Mouse (Mus musculus) MEL (cell line): ENCODE data around the gene Rpl41. TPM values are rescaled to one million over a fixed set of nuclear protein-coding genes. Genes with fewer than 3 reads are reported as not detected.

Experiments
- DNase-seq: peaks from one replicate; pipeline ENCODE4 v3.0.0; 2011; ENCODE audit warnings: low read depth, low spot score
- H3K27ac ChIP-seq: 2 replicates; pipeline ENCODE4 v1.5.1; 2012; ENCODE audit warnings: low read depth, mild to moderate bottlenecking, control low read depth, low read length, moderate library complexity; ENCODE audit not compliant: control insufficient read depth
- H3K27me3 ChIP-seq, 2 experiments: fragments of 150-350 bp in 1 of 2; sonication (generic) in 1 of 2; 2 replicates each; pipeline ENCODE4 v1.6.1; 2012; ENCODE audit warnings: low read length in 2 of 2, mild to moderate bottlenecking in 2 of 2, improper control_type of control experiment in 1 of 2, moderate library complexity in 1 of 2; ENCODE audit not compliant: insufficient read depth in 2 of 2, control insufficient read depth in 1 of 2
- H3K36me3 ChIP-seq, 2 experiments: 2 replicates each; pipeline ENCODE4 v1.6.1; 2012 to 2014; ENCODE audit warnings: low read length in 2 of 2, improper control_type of control experiment in 1 of 2, inconsistent platforms in 1 of 2, mild to moderate bottlenecking in 1 of 2; ENCODE audit not compliant: insufficient read depth in 2 of 2, control insufficient read depth in 1 of 2
- H3K4me1 ChIP-seq, 2 experiments: fragments of 150-350 bp in 1 of 2; sonication (generic) in 1 of 2; 2 replicates each; pipeline ENCODE4 v1.6.1; 2012; ENCODE audit warnings: low read length in 2 of 2, improper control_type of control experiment in 1 of 2, mild to moderate bottlenecking in 1 of 2; ENCODE audit not compliant: insufficient read depth in 2 of 2, control insufficient read depth in 1 of 2
- H3K4me3 ChIP-seq, 2 experiments: fragments of 150-350 bp in 1 of 2; sonication (generic) in 1 of 2; 2 replicates each; pipeline ENCODE4 v1.5.1; 2012; ENCODE audit warnings: low read depth in 2 of 2, low read length in 2 of 2, mild to moderate bottlenecking in 2 of 2, moderate library complexity in 2 of 2, control low read depth in 1 of 2, improper control_type of control experiment in 1 of 2; ENCODE audit not compliant: control insufficient read depth in 1 of 2, insufficient read depth in 1 of 2
- H3K79me2 ChIP-seq: 2 replicates; pipeline ENCODE4 v1.6.1; 2012; ENCODE audit warnings: mild to moderate bottlenecking, low read length, moderate library complexity; ENCODE audit not compliant: control insufficient read depth, poor library complexity, insufficient read depth
- H3K9ac ChIP-seq: 2 replicates; pipeline ENCODE4 v1.6.1; 2012; ENCODE audit warnings: low read depth, mild to moderate bottlenecking, control low read depth, low read length, moderate library complexity; ENCODE audit not compliant: control insufficient read depth, poor library complexity, severe bottlenecking
- H3K9me3 ChIP-seq: fragments of 150-350 bp; sonication (generic); replicated peaks from 2 replicates; pipeline ENCODE4 v1.6.1; 2012; ENCODE audit warnings: mild to moderate bottlenecking, low read length, improper control_type of control experiment, moderate library complexity; ENCODE audit not compliant: insufficient read depth
- HCFC1 ChIP-seq: IDR thresholded peaks from 2 replicates; pipeline ENCODE4 v1.6.1; 2012; ENCODE audit warnings: low read depth, mild to moderate bottlenecking, inconsistent platforms, low read length, improper control_type of control experiment, moderate library complexity
- JUND ChIP-seq: IDR thresholded peaks from 2 replicates; pipeline ENCODE4 v1.6.1; 2011; ENCODE audit warnings: low read depth, mild to moderate bottlenecking, improper control_type of control experiment, low read length
- KAT2A ChIP-seq: conservative IDR thresholded peaks from 2 replicates; pipeline ENCODE4 v1.6.1; 2012; ENCODE audit warnings: low read depth, low read length, improper control_type of control experiment, inconsistent platforms
- MAX ChIP-seq: IDR thresholded peaks from 2 replicates; pipeline ENCODE4 v1.6.1; 2011; ENCODE audit warnings: low read length, improper control_type of control experiment
- MXI1 ChIP-seq: IDR thresholded peaks from 2 replicates; pipeline ENCODE4 v1.6.1; 2011; ENCODE audit warnings: mild to moderate bottlenecking, low read depth, low read length, improper control_type of control experiment
- NELFE ChIP-seq: IDR thresholded peaks from 2 replicates; pipeline ENCODE4 v1.6.1; 2011; ENCODE audit warnings: low read depth, low read length, improper control_type of control experiment
- POLR2AphosphoS2 ChIP-seq: IDR thresholded peaks from 2 replicates; pipeline ENCODE4 v1.6.1; 2011; ENCODE audit warnings: low read length, improper control_type of control experiment
- POLR2AphosphoS5 ChIP-seq: IDR thresholded peaks from 2 replicates; pipeline ENCODE4 v1.6.1; 2012; ENCODE audit warnings: low read depth, borderline replicate concordance, mild to moderate bottlenecking, inconsistent platforms, low read length, moderate library complexity, mixed read lengths
- RAD21 ChIP-seq: IDR thresholded peaks from 2 replicates; pipeline ENCODE4 v1.6.1; 2011; ENCODE audit warnings: mild to moderate bottlenecking, low read depth, low read length, improper control_type of control experiment
- TAL1 ChIP-seq: IDR thresholded peaks from 2 replicates; pipeline ENCODE4 v1.6.1; 2012; ENCODE audit warnings: mild to moderate bottlenecking, inconsistent platforms, low read length, moderate library complexity, mixed read lengths
- TBP ChIP-seq: IDR thresholded peaks from 2 replicates; pipeline ENCODE4 v1.8.0; 2011; ENCODE audit warnings: low read depth, low read length, improper control_type of control experiment
- USF2 ChIP-seq, 2 experiments: IDR thresholded peaks; 2 replicates each; pipeline ENCODE4 v1.6.1; 2011 to 2012; ENCODE audit warnings: improper control_type of control experiment in 2 of 2, low read length in 2 of 2, borderline replicate concordance in 1 of 2, inconsistent platforms in 1 of 2, low read depth in 1 of 2, mild to moderate bottlenecking in 1 of 2; ENCODE audit not compliant: insufficient read depth in 1 of 2
- ZC3H11A ChIP-seq: IDR thresholded peaks from 2 replicates; pipeline ENCODE4 v1.6.1; 2012; ENCODE audit warnings: low read depth, mild to moderate bottlenecking, inconsistent platforms, low read length, improper control_type of control experiment
- ZKSCAN1 ChIP-seq: IDR thresholded peaks from 2 replicates; pipeline ENCODE4 v1.6.1; 2012; ENCODE audit warnings: low read depth, mild to moderate bottlenecking, inconsistent platforms, low read length, improper control_type of control experiment, moderate library complexity
- ZNF384 ChIP-seq: IDR thresholded peaks from 2 replicates; pipeline ENCODE4 v1.6.1; 2012; ENCODE audit warnings: low read depth, mild to moderate bottlenecking, inconsistent platforms, low read length, improper control_type of control experiment
- polyA plus RNA-seq, 2 experiments: library from polyadenylated mRNA; stranded (reverse) in 1 of 2; unstranded in 1 of 2; fragments of >175 nt in 1 of 2; fragments of >200 nt in 1 of 2; gene quantifications; 2 replicates each; pipeline versions ENCODE4 v1.2.1 to v1.2.4; 2012; ENCODE audit warnings: low replicate concordance in 2 of 2, low read depth in 1 of 2; ENCODE audit not compliant: insufficient read length in 2 of 2, insufficient read depth in 1 of 2, missing spikeins in 1 of 2
- total RNA-seq: library from RNA; depleted of rRNA; stranded (reverse); fragments of 300-350 nt; gene quantifications from 2 replicates; pipeline ENCODE4 v1.2.3, GENCODE M21; 2012

Rpl41 gene
- total and polyA plus RNA-seq, 3 experiments: 274 to 10,905 (median 6,931) TPM

GRCm38 (mm10) chr10:128587120-128587519, 38.0 kb upstream of the Rpl41 start:
- peaks cover 2 to 6% of the 10 kb centered on the region in 2 experiments for H3K27me3 ChIP-seq

GRCm38 (mm10) chr10:128586546-128586945, 37.4 kb upstream of the Rpl41 start:
- Histone ChIP-seq H3K9me3 (no peaks in the 10 kb centered on the region), H3K9ac (no peak overlapping the region), H3K4me3 (no peak overlapping the region), H3K27me3 (peaks cover 2 to 6% of the 10 kb centered on the region in 2 experiments), H3K27ac (no peak overlapping the region), H3K36me3 (peaks cover 0 to 10% of the 10 kb centered on the region in 2 experiments; a peak in 2 of 4 replicates), H3K79me2 (no peaks in the 10 kb centered on the region), H3K4me1 (peaks cover 4 to 12% of the 10 kb centered on the region in 2 experiments)
- TF ChIP-seq HCFC1 (no peak), TBP (no peak), MAX (no peak), KAT2A (no peak), RAD21 (no peak), USF2 (IDR thresholded peaks at IDR 0.05; ENCODE audit: borderline replicate concordance in 1 of 2, insufficient read depth in 1 of 2, low read depth in 1 of 2, low read length in 2 of 2) (no peak), ZKSCAN1 (no peak), MXI1 (no peak), POLR2AphosphoS5 (no peak), JUND (no peak), NELFE (no peak), ZC3H11A (no peak)
- DNase-seq: no peak

More at GRCm38 (mm10) chr10:128587120-128587519, 38.0 kb upstream of the Rpl41 start:
- Histone ChIP-seq H3K79me2 (no peaks in the 10 kb centered on the region), H3K9me3 (no peaks in the 10 kb centered on the region), H3K4me3 (no peak overlapping the region), H3K36me3 (peaks cover 0 to 16% of the 10 kb centered on the region in 2 experiments; a peak in 2 of 4 replicates), H3K4me1 (peaks cover 8 to 17% of the 10 kb centered on the region in 2 experiments), H3K9ac (no peak overlapping the region), H3K27ac (no peak overlapping the region)
- no peak for TF ChIP-seq ZC3H11A
- no peak for TF ChIP-seq JUND
- TF ChIP-seq ZKSCAN1: no peak
- no peak for TF ChIP-seq MAX
- TF ChIP-seq MXI1: no peak
- no peak for TF ChIP-seq ZNF384
- TF ChIP-seq TAL1: no peak
- no peak for TF ChIP-seq POLR2AphosphoS2
- DNase-seq: no peak
